Mouse (Mus musculus) CD8-positive naive resting alpha-beta T cell, adult 2 months (primary cell): Measurements from ENCODE around the gene Rabgap1l.

Experiments used
- DNase-seq, 2 experiments: peaks; one replicate each; pipeline ENCODE4 v3.0.0; 2022; ENCODE audit warnings: low read depth in 2 of 2, low spot score in 2 of 2

Rabgap1l gene

DNA sequence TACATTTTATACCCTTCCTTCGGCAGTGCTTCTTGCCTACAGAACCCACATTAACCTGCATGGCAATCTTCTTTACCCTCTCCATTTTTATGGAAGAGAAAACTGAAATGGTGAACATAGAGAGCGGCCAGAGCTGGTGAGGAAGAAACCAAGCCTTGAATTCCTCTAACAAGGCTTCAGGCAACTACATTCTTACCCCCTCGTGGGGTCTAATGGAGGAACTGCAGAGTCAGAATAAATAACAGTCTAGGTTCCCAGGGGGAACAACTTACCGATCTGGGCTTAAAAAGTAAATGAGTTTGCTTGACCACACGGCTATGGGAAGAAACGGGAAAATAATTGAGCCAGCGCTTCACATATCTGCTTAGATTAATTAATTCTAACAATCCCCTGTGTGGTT lies 463.2 kb downstream of the Rabgap1l start:
- no peak for DNase-seq

DNA sequence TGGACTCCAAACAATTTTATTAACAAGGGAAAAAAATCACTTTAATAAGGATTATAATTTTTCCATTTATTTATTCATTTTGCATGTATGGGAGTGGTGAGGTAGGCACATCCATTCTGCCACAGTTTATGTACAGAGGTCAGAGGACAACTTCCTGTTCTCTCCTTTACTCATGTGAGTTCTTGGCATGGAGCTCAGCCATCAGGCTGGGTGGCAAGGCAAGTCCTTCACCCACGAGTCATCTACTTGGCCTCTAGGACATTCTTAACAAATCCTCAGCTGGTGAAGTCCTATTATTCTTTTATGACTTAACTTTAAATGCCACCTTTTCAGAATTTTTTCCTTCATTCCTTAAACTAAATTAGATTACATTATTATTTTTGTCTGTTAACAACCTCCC lies 465.5 kb downstream of the Rabgap1l start:
- DNase-seq: no peak

DNA sequence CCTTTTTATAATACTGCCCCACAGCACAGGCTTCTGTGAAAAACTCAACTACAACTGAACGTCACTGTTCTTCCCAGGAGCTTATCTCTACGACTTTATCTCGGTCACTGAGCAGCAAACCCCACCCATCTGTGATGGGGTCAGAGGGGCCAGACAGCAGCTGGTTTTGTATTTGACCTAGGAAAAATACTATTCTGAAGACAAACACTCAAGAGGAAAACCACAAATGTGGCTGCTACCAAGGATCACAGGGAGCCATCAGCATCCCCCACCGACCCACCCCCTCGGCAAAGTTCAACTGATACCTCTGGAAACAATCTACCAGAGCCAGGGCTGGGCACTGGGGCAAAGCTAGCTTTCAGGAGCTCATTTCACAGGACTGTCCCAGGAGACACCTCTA lies 467.5 kb downstream of the Rabgap1l start:
- no peak for DNase-seq

DNA sequence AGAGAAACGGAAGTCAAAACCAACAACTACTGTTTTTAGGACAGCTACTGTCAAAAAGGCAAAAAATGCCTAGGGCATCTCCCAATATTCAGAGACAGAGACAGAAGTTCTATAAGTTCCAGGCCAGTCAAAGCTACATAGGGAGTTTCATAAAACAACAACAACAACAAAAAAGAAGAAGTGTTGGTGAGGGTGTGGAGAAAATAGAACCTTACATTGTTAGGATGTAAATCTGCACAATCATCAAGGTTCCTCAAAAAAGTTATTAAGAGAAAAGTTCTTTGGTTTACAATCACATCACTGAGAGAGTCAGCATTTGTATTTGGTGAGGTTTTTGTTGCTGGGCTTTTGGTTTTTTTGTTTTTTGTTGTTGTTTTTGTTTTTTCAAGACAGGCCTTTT lies 472.3 kb downstream of the Rabgap1l start:
- no peak for DNase-seq

DNA sequence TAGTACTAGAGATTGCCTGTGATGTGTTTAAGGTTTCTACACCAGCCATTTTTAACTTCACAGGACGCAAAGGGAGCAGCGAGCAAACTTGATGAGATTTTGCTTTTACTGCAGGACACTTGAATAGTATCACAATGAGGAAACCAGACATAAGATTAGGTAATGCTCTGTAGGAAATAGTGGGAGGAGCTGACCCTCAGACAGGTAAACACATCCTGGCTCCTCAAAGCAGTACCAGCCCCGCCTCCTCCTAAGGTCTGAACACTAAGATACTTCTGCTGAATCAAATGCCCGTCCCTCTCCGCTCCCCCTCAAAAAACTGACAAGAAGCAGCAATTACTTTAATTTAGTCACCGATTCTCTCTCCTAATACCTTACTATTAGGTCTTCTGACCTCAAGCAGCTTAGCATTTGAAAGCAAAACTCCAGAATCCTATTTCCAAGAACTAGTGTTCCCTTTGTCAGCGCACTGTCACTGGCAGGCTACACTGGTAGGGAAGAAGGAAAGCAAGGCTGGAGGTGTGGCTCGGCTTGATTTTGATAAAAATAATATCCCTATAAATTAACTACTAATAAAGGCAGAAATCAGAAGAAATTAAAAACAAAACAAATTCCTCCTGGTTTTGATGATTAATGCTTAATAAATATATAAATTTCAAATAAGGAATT lies 474.8 kb downstream of the Rabgap1l start:
- no peak for DNase-seq

DNA sequence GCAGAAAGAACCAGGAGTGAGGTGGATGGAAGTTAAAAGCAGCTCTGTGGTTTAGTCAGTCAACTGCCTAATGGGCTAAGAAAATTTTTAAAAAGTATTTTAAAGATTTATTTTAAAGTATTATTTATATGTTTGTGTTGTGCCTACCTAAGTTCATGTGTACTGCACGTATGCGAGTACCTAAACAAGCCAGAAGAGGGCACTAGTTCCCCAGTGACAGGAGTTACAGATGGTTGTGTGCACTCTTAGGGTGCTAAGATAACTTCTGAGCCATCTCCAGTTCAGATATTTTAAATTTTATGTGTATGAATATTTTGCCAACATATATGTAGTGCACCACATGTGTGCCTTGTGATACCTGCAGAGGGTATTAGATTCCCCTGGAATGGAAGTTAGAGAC lies 476.8 kb downstream of the Rabgap1l start:
- no peak for DNase-seq

DNA sequence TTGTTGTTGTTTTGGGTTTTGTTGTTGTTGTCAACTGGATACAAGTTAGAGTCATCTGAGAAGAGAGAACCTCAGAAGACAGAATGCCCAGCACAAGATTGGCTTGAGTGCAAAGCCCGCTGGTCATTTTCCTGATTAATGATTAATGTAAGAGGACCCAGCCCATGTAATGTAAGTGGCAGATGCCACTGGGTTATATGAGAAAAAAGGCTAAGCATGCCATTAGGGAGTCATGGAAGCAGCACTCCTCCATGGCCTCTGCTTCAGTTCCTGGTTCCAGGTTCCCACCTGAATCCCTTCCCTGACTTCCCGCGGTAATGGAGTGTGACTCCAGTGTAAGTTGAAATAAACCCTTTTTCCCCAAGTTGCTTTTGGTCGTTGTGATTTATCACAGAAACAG lies 480.4 kb downstream of the Rabgap1l start:
- DNase-seq: no peak

DNA sequence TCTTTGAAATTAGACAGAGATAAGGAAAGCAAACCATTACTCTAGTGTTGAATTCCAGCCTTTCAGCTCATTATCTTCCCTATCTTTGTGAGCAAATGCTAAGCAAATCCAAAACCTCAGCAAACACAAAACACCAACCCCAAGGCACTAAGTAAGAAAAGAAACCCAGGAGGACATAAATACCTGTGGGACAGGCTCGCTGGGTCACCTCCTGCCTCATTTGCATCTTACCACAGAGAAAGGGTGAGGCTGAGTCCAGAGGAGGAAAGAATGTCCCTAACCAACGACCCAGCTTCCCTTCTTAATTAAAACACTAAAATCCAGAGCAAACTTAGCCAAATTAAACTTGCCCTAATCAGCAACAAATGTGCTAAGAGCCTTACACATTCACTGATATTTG lies 481.1 kb downstream of the Rabgap1l start:
- DNase-seq: no peak

DNA sequence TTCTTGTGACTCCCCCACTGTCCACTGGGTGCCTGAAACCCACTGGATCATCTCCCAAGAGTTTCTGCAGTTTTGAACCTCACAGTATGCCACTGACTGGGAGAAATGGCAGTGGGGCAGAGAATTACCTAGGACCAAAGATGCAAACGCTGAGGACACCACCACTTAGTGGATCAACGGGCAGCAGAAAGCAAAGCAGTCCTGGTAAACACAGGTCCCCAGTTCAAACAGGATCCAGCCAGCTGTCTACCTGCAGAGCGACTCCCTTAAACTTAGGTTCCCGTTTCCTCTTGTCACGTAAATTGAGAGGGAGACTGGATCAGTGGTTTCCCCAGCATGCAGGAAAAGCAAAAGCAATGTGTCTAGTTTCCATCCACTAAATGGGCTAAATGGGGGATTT lies 483.1 kb downstream of the Rabgap1l start:
- DNase-seq: no peak

DNA sequence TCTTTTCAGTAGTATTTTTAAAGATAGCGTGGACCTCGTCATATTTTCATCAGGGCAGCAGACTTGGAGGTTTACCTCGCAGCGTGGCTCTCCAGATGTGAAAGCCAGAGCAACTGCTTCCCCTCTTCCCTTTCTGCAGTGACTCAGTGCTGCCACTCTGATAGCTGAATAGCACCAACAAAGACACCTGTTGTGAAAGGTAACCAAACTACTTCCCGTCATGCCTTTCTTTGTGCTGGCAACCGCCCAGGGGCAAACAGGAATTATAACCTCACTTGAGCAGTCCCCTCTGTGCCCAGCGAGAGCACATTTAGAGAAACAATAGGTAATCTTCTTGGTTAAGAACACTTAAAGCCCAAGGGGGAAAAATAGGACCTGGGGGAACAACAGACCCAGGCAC lies 484.0 kb downstream of the Rabgap1l start:
- peak; percentile 46 to 55 for DNase-seq

DNA sequence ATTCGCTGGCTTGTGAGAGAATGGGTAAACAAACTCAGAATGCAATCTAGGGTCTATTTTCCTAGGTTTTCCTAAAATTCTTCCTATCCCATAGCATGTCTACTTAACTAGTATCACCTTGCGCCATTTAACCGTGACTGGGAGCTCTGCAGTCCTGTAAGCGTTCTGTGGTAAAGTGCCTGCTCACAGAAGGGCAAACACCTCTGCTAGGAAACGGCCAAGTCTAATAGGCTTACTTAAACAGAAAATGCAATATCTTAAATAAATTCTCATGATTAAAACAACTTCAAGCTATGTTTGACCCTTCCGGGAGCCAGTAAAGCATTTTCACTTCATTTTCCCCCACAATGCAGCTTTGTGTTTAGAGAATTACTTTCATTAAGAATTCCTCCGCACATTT lies 484.5 kb downstream of the Rabgap1l start:
- DNase-seq: no peak

DNA sequence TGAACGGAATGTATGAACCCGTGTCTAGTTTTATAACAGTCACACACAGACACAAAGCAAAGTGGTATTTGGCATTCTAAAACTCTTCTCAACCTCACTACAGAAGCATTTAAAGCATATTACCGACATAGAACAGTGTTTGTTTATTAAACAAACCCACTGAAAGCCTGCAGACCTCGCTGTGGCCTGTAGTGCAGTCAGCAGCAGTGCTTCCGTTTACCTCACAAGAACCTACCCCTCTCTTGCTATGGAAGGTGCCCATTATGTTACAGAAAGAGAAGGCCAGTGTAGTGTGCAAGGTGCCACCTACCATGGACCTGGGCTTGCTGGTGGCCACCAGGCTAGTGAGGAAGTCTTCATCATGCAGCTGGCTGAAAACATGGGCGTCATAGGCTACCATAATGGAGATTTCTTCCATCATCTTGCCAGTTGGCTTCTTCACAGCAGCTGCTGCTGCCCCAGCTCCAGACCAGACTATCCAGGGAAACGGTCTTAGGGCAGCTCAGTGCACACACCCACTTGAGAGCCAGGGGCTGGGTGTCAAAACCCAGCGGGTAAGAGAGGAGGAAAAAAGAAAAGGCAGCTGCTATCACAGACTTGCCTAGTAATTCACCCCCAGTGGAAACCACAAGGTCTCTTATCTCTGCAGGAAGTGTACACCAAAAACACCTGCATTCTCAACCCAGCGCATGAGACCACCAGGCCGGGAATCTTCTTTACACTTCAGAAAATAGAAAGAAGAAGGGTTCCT lies 486.0 kb downstream of the Rabgap1l start:
- peak; percentile 24 to 55 for DNase-seq

DNA sequence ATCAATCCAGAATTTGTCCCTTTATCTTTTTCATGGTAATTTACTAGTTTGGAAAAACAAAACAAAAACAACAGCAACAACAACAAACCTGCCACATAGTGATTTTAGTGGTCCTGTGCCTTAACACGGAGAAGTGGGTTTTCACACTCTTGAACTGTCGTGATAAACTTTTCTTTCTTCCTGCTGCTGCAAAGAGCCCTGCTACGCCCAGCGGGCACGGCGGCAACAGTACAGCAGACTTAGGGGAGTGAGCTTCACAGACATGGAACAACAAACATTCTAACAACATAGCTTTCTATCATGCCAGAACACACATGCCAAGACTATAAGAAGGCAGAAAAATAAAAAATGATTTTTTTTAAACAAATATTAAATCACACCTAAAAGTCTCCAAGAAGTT lies 486.7 kb downstream of the Rabgap1l start:
- peak in 1 of 2 experiments; percentile 30 for DNase-seq

DNA sequence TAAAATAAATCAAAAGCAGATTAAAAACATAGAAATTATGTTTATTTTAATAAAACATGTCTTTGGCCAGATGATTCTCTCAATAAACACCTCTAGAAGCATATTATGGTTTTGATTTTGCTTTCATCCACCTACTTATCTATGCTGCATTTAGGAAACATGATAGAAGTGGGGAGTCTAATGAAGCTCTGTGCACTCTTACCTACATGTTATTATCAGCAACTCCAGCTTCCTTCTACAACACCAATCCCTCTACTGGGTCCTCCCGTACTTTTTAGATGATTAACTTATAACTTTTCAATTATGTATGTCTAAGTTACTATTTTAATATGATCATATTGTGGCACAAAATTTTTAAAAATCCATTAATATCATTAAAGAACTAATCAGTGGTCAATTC lies 487.2 kb downstream of the Rabgap1l start:
- DNase-seq: no peak

DNA sequence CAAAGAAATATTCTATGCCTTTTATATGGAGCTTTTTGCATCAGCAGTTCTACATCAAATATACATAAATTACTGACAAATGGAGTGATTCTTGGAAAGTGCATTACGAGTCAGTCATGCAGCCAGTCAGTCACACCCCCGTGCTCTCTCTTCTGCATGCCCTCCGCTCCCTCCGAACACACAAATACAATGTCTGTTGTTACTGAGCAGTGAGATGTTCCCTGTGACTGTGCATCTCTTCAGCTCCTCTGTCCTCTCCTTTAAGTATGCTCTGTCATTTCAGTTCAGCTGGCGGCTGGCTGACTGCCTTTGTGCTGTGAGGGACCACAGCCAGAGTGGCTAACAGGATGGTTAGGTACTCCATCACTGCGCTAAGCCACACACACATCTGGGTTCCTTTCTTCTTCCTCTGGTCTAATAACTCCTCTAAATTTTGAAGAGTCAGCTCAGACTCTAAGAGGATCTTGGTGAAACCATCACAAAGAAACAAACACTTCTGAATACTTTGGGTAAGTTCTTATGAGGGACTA lies 488.0 kb downstream of the Rabgap1l start:
- no peak for DNase-seq

DNA sequence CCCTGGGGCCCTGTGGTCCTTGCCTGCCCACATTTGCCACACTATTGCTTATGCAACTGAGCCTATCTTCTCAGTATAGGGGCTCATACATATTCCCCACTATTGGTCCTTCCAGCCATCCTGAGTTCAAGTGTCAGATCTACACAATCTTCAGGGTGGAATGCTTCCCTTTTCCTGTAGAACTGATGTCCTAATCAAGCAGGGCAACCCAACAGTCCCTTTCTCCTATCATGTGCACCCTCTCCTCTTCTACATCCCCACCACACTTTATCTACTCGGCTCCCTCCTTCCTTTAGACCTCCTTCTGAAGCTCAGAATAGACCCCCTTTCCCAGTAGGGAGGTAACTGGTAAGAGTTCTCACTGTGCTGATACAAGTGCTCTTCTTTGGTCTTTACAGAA lies 490.7 kb downstream of the Rabgap1l start:
- no peak for DNase-seq

DNA sequence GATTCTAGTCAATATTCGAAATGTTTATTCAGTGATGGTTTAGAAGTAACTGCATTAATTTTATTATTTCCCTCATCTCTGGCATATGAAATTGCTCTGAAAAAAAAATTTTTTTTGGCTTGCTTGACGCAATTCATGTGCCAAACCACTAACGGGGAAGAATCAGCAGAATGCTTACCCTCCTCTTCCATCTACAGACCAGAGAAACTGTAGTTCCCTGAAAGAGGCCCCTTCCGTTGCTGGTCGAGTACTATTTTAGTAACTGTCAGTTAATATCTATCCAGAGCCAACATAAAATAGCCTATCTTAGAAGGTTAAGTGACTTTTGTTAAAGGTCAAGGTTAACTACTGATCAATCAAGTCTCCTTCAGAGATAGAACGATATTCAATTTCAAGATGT lies 491.9 kb downstream of the Rabgap1l start:
- DNase-seq: no peak

DNA sequence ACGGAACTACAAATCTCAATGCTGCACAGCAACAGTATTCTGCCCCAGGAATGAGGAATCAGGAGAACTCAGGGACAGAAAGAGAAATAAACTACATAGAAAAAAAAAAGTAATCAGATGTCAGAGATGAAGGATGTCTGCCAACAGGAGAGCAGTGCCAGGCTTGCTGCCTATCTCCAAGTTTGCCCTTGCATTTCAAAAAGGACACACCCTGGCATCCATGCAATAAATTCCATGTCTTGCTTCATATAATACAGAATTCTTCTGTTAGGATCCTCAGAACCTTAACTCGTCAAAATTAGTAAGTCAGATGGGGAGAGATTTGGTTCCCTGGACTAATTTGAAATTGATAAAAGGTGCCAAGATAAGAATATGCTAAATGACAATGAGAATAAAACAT lies 492.3 kb downstream of the Rabgap1l start:
- DNase-seq: no peak

DNA sequence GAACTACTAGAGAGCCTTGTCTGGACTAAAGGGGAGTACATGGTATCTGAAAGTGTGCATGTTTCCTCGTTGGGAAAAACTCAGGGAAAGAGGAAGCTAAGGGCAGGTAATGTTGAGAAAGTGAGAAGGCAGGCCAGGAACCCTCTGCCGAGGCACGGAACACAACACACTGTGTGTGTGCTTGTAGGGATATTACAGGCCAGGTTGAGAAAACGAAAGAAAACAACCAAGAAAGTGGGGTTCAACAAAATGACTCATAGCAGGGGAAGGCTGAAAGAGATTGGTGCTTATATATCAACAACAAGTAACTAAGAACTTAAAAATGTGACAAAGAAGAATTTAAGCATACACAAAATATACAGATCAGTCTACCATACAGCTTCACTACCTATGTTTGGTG lies 493.0 kb downstream of the Rabgap1l start:
- no peak for DNase-seq

DNA sequence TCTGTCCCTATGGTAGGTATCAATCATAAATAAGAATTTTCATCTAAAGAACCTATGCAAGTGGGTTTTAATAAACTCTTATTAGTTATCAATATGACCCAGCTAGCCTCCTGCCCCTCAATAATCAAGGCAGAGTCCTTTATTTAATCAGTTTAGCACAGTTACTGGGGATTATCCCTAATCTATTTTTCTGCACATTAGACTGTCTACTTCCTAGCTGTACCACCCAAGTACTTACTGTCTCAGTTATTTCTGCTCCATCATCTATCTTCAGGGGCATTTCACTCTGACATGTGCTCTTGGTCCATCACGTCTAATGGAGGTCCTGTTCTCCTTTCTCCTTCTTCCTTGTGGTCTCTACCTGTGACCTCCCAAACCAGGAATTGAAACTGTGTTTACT lies 494.1 kb downstream of the Rabgap1l start:
- no peak for DNase-seq

DNA sequence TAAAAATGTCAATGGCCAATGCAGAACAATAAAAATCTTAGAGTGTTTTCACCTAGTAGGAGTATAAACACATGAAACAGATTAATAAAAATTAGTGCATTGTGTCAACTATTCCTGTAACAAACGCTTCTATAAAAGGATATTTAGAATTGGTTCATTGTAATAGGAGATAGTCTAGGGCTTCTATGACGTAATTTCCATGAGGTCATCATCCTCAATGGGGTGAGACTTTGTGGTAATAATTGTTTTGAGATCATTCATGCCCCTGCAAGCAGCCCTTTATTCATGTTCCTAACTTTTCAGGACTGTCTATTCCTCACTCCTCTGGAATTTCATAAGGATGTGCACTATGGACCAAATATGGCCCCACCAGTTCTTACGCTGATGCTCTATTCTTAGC lies 495.3 kb downstream of the Rabgap1l start:
- no peak for DNase-seq

DNA sequence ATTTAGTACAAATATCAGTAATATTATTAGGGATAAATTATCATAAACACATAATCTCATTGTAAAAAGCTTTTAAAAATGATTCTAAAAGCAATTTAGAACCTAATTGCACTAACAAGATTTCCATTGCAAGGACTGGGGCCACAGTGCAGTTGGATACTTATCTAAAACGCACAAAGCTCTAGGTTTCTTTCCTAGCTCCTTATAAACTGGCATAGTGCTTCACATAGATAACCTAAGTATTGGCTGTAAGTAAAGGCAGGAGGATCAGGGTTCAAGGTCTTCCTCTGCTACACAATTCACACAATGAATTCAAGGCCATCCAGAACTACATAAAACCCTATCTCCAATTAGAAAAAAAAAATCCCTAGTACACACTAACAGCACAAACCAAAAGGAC lies 497.7 kb downstream of the Rabgap1l start:
- DNase-seq: no peak

DNA sequence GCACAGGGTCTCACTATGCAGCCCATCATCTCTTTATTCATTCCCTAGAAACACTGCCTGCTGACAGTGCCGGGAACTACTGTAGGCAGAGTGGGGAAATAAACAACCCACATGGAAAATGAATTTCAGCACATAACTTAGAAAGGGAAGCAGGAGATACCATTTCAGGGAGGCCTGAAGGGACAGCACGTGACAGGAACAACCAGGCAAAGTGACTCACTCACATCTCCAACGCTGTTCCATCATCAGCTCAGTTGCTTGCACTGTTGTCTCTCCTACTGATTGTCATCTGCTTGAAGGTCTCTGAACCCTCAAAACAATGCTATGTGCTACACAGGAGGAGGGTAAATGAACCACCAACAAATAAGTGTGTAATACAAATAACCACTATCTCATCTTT lies 499.5 kb downstream of the Rabgap1l start:
- DNase-seq: no peak
